Mouse (Mus musculus) MEL (cell line): ENCODE data around the gene Cbx6. TPM values are rescaled to one million over a fixed set of nuclear protein-coding genes. Genes with fewer than 3 reads are reported as not detected.

Experiments
- DNase-seq: peaks from one replicate; pipeline ENCODE4 v3.0.0; 2011; ENCODE audit warnings: low read depth, low spot score
- H3K27ac ChIP-seq: 2 replicates; pipeline ENCODE4 v1.5.1; 2012; ENCODE audit warnings: low read depth, mild to moderate bottlenecking, control low read depth, low read length, moderate library complexity; ENCODE audit not compliant: control insufficient read depth
- H3K27me3 ChIP-seq, 2 experiments: fragments of 150-350 bp in 1 of 2; sonication (generic) in 1 of 2; 2 replicates each; pipeline ENCODE4 v1.6.1; 2012; ENCODE audit warnings: low read length in 2 of 2, mild to moderate bottlenecking in 2 of 2, improper control_type of control experiment in 1 of 2, moderate library complexity in 1 of 2; ENCODE audit not compliant: insufficient read depth in 2 of 2, control insufficient read depth in 1 of 2
- H3K36me3 ChIP-seq, 2 experiments: 2 replicates each; pipeline ENCODE4 v1.6.1; 2012 to 2014; ENCODE audit warnings: low read length in 2 of 2, improper control_type of control experiment in 1 of 2, inconsistent platforms in 1 of 2, mild to moderate bottlenecking in 1 of 2; ENCODE audit not compliant: insufficient read depth in 2 of 2, control insufficient read depth in 1 of 2
- H3K4me1 ChIP-seq, 2 experiments: fragments of 150-350 bp in 1 of 2; sonication (generic) in 1 of 2; 2 replicates each; pipeline ENCODE4 v1.6.1; 2012; ENCODE audit warnings: low read length in 2 of 2, improper control_type of control experiment in 1 of 2, mild to moderate bottlenecking in 1 of 2; ENCODE audit not compliant: insufficient read depth in 2 of 2, control insufficient read depth in 1 of 2
- H3K4me3 ChIP-seq, 2 experiments: fragments of 150-350 bp in 1 of 2; sonication (generic) in 1 of 2; 2 replicates each; pipeline ENCODE4 v1.5.1; 2012; ENCODE audit warnings: low read depth in 2 of 2, low read length in 2 of 2, mild to moderate bottlenecking in 2 of 2, moderate library complexity in 2 of 2, control low read depth in 1 of 2, improper control_type of control experiment in 1 of 2; ENCODE audit not compliant: control insufficient read depth in 1 of 2, insufficient read depth in 1 of 2
- H3K79me2 ChIP-seq: 2 replicates; pipeline ENCODE4 v1.6.1; 2012; ENCODE audit warnings: mild to moderate bottlenecking, low read length, moderate library complexity; ENCODE audit not compliant: control insufficient read depth, poor library complexity, insufficient read depth
- H3K9ac ChIP-seq: 2 replicates; pipeline ENCODE4 v1.6.1; 2012; ENCODE audit warnings: low read depth, mild to moderate bottlenecking, control low read depth, low read length, moderate library complexity; ENCODE audit not compliant: control insufficient read depth, poor library complexity, severe bottlenecking
- H3K9me3 ChIP-seq: fragments of 150-350 bp; sonication (generic); replicated peaks from 2 replicates; pipeline ENCODE4 v1.6.1; 2012; ENCODE audit warnings: mild to moderate bottlenecking, low read length, improper control_type of control experiment, moderate library complexity; ENCODE audit not compliant: insufficient read depth
- CTCF ChIP-seq, 3 experiments: IDR thresholded peaks in 2 of 3; conservative IDR thresholded peaks in 1 of 3; 2 replicates each; pipeline ENCODE4 v1.5.1; 2011 to 2012; ENCODE audit warnings: low read length in 3 of 3, low read depth in 2 of 3, mild to moderate bottlenecking in 2 of 3, improper control_type of control experiment in 1 of 3, inconsistent platforms in 1 of 3, mixed read lengths in 1 of 3, moderate library complexity in 1 of 3; ENCODE audit not compliant: control insufficient read depth in 1 of 3, insufficient read depth in 1 of 3, poor library complexity in 1 of 3, severe bottlenecking in 1 of 3
- E2F4 ChIP-seq: IDR thresholded peaks from 2 replicates; pipeline ENCODE4 v1.6.1; 2011; ENCODE audit warnings: low read depth, low read length, improper control_type of control experiment, borderline replicate concordance
- ELF1 ChIP-seq: IDR thresholded peaks from 2 replicates; pipeline ENCODE4 v1.6.1; 2014; ENCODE audit warnings: low read depth, mild to moderate bottlenecking, inconsistent platforms, low read length, improper control_type of control experiment, moderate library complexity
- EP300 ChIP-seq, 2 experiments: IDR thresholded peaks; 2 replicates each; pipeline ENCODE4 v1.6.1; 2011; ENCODE audit warnings: improper control_type of control experiment in 2 of 2, low read length in 2 of 2, low read depth in 1 of 2, mild to moderate bottlenecking in 1 of 2
- ETS1 ChIP-seq: IDR thresholded peaks from 2 replicates; pipeline ENCODE4 v1.6.1; 2012; ENCODE audit warnings: low read depth, mild to moderate bottlenecking, inconsistent platforms, low read length, improper control_type of control experiment, moderate library complexity
- GABPA ChIP-seq: IDR thresholded peaks from 2 replicates; pipeline ENCODE4 v1.6.1; 2012; ENCODE audit warnings: low read depth, mild to moderate bottlenecking, inconsistent platforms, low read length, improper control_type of control experiment, moderate library complexity
- GATA1 ChIP-seq: IDR thresholded peaks from 2 replicates; pipeline ENCODE4 v1.6.1; 2011; ENCODE audit warnings: low read depth, low read length, improper control_type of control experiment
- HCFC1 ChIP-seq: IDR thresholded peaks from 2 replicates; pipeline ENCODE4 v1.6.1; 2012; ENCODE audit warnings: low read depth, mild to moderate bottlenecking, inconsistent platforms, low read length, improper control_type of control experiment, moderate library complexity
- JUND ChIP-seq: IDR thresholded peaks from 2 replicates; pipeline ENCODE4 v1.6.1; 2011; ENCODE audit warnings: low read depth, mild to moderate bottlenecking, improper control_type of control experiment, low read length
- KAT2A ChIP-seq: conservative IDR thresholded peaks from 2 replicates; pipeline ENCODE4 v1.6.1; 2012; ENCODE audit warnings: low read depth, low read length, improper control_type of control experiment, inconsistent platforms
- MAFK ChIP-seq: IDR thresholded peaks from 2 replicates; pipeline ENCODE4 v1.6.1; 2011; ENCODE audit warnings: low read depth, mild to moderate bottlenecking, low read length, improper control_type of control experiment, borderline replicate concordance
- MEF2A ChIP-seq: IDR thresholded peaks from 2 replicates; pipeline ENCODE4 v1.6.1; 2014; ENCODE audit warnings: low read depth, mild to moderate bottlenecking, inconsistent platforms, low read length, improper control_type of control experiment; ENCODE audit not compliant: poor library complexity, insufficient replicate concordance, severe bottlenecking; ENCODE audit errors: extremely low read depth
- MYB ChIP-seq: IDR thresholded peaks from 2 replicates; pipeline ENCODE4 v1.6.1; 2011; ENCODE audit warnings: mild to moderate bottlenecking, low read depth, low read length, improper control_type of control experiment
- NRF1 ChIP-seq: IDR thresholded peaks from 2 replicates; pipeline ENCODE4 v1.6.1; 2014; ENCODE audit warnings: low read depth, mild to moderate bottlenecking, inconsistent platforms, low read length, improper control_type of control experiment, moderate library complexity; ENCODE audit not compliant: poor library complexity, insufficient read depth, severe bottlenecking
- POLR2A ChIP-seq, 2 experiments: IDR thresholded peaks; 2 replicates each; pipeline ENCODE4 v1.6.1; 2011 to 2012; ENCODE audit warnings: low read length in 2 of 2, mild to moderate bottlenecking in 2 of 2, control low read depth in 1 of 2, improper control_type of control experiment in 1 of 2, low read depth in 1 of 2, moderate library complexity in 1 of 2; ENCODE audit not compliant: control insufficient read depth in 1 of 2, insufficient read depth in 1 of 2, poor library complexity in 1 of 2
- POLR2AphosphoS2 ChIP-seq: IDR thresholded peaks from 2 replicates; pipeline ENCODE4 v1.6.1; 2011; ENCODE audit warnings: low read length, improper control_type of control experiment
- SMC3 ChIP-seq: IDR thresholded peaks from 2 replicates; pipeline ENCODE4 v1.6.1; 2011; ENCODE audit warnings: low read depth, low read length, improper control_type of control experiment
- TAL1 ChIP-seq: IDR thresholded peaks from 2 replicates; pipeline ENCODE4 v1.6.1; 2012; ENCODE audit warnings: mild to moderate bottlenecking, inconsistent platforms, low read length, moderate library complexity, mixed read lengths
- TBP ChIP-seq: IDR thresholded peaks from 2 replicates; pipeline ENCODE4 v1.8.0; 2011; ENCODE audit warnings: low read depth, low read length, improper control_type of control experiment
- UBTF ChIP-seq: IDR thresholded peaks from 2 replicates; pipeline ENCODE4 v1.6.1; 2012; ENCODE audit warnings: low read depth, mild to moderate bottlenecking, inconsistent platforms, low read length, improper control_type of control experiment, moderate library complexity, borderline replicate concordance; ENCODE audit not compliant: insufficient read depth
- USF1 ChIP-seq: IDR thresholded peaks from 2 replicates; pipeline ENCODE4 v1.6.1; 2014; ENCODE audit warnings: low read depth, mild to moderate bottlenecking, inconsistent platforms, low read length, improper control_type of control experiment, moderate library complexity
- polyA plus RNA-seq, 2 experiments: library from polyadenylated mRNA; stranded (reverse) in 1 of 2; unstranded in 1 of 2; fragments of >175 nt in 1 of 2; fragments of >200 nt in 1 of 2; gene quantifications; 2 replicates each; pipeline versions ENCODE4 v1.2.1 to v1.2.4; 2012; ENCODE audit warnings: low replicate concordance in 2 of 2, low read depth in 1 of 2; ENCODE audit not compliant: insufficient read length in 2 of 2, insufficient read depth in 1 of 2, missing spikeins in 1 of 2
- total RNA-seq: library from RNA; depleted of rRNA; stranded (reverse); fragments of 300-350 nt; gene quantifications from 2 replicates; pipeline ENCODE4 v1.2.3, GENCODE M21; 2012

The Cbx6 gene
- total and polyA plus RNA-seq, 3 experiments: 25.1 to 43.6 TPM; not detected in 1

DNA sequence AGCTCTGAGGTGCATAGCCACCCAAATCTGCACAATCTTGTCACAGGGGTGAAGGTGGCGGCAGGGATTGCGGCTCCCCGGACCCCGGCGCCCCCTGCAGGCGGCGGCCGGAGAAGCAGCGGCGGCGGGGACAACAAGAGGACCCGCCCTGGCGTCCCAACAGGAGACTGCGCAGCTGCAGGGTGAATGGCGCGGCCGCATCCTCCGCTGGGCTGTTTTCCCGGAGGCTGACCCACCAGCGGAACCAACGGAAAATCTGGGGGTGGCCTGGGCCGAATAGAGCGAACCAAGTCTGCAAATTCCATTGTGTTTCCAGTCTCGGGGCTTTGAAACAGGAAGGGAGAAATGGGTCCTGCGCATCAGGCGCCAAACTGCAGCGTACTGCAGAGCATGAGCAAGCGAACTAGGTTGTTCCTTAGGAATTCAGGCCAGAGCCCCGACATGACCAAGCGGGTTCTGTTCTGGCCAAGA lies 48.9 kb upstream of the Cbx6 start (continued):
- TF ChIP-seq EP300 (IDR thresholded peaks at IDR 0.05; ENCODE audit: low read depth in 1 of 2, low read length in 2 of 2): no peak
- TF ChIP-seq, all 39 proteins: peak for 13

DNA sequence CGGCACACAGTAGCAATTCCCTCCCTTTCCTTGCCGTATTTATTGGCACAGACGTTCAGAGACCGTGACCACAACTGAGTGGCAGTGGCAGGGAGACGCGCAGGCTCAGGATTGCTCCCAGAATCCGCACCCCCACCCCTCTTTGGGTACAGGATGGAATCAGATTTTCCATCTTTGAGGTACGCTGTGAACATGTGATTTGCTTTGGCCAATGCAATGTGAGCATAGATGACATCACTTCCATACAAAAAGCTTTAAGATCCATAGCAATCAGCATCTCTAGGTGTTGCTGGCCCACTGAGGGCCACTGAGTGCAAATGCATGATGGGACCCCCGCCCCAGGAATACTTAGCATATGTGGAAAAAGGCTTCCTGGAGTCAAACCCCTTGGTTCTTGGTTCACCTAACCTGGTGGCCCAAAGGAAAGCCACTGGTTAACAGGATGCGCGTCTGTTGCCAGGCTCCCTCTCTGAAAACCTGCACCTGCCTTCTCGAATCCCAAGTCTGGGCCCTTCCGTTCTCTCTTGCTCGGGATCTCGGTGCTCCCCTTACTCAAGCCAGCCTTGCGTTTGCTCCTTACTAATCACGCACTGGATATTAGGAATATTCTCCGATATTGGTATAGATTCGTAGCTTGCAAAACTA lies 48.3 kb upstream of the Cbx6 start:
- Histone ChIP-seq H3K36me3 (peaks cover 0 to 7% of the 10 kb centered on the region in 2 experiments; a peak in 1 of 4 replicates), H3K27ac (no peak overlapping the region), H3K9ac (no peak overlapping the region), H3K4me1 (peaks cover 3 to 13% of the 10 kb centered on the region in 2 experiments; a peak in 3 of 4 replicates), H3K79me2 (no peaks in the 10 kb centered on the region; the same call in 1 of the 2 replicates), H3K9me3 (no peaks in the 10 kb centered on the region), H3K27me3 (no peaks in the 10 kb centered on the region), H3K4me3 (no peak overlapping the region)
- TF ChIP-seq ELF1: no peak
- no peak for TF ChIP-seq JUND
- no peak for TF ChIP-seq NRF1
- no peak for TF ChIP-seq HCFC1
- no peak for TF ChIP-seq MYB
- TF ChIP-seq UBTF: no peak
- TF ChIP-seq MAFK: no peak
- no peak for TF ChIP-seq CTCF (IDR thresholded peaks at IDR 0.05 in 2 of 3, conservative IDR thresholded peaks at IDR 0.05 in 1 of 3; ENCODE audit: control insufficient read depth in 1 of 3, insufficient read depth in 1 of 3, low read depth in 2 of 3, low read length in 3 of 3, poor library complexity in 1 of 3, severe bottlenecking in 1 of 3)
- TF ChIP-seq USF1: no peak
- no peak for TF ChIP-seq ETS1
- no peak for TF ChIP-seq GABPA
- no peak for TF ChIP-seq GATA1
- TF ChIP-seq POLR2A (IDR thresholded peaks at IDR 0.05; ENCODE audit: control insufficient read depth in 1 of 2, insufficient read depth in 1 of 2, low read depth in 1 of 2, low read length in 2 of 2, poor library complexity in 1 of 2): no peak
- no peak for TF ChIP-seq E2F4
- TF ChIP-seq KAT2A: no peak
- no peak for TF ChIP-seq TAL1
- no peak for TF ChIP-seq SMC3
- TF ChIP-seq TBP: no peak
- no peak for TF ChIP-seq MEF2A
- TF ChIP-seq POLR2AphosphoS2: no peak
- no peak for DNase-seq
